Mouse (Mus musculus) v-Abl transformed pro-B cells (cell line): ENCODE results near the gene Mrpl54.

Experiments used
- in situ Hi-C, 2 experiments: fragments of 400-800 bp; cut with MboI; formaldehyde crosslinking; loops; one replicate each; pipeline ENCODE4 v1.15.1; 2025; ENCODE audit not compliant: unreplicated experiment in 2 of 2

The Mrpl54 gene

DNA sequence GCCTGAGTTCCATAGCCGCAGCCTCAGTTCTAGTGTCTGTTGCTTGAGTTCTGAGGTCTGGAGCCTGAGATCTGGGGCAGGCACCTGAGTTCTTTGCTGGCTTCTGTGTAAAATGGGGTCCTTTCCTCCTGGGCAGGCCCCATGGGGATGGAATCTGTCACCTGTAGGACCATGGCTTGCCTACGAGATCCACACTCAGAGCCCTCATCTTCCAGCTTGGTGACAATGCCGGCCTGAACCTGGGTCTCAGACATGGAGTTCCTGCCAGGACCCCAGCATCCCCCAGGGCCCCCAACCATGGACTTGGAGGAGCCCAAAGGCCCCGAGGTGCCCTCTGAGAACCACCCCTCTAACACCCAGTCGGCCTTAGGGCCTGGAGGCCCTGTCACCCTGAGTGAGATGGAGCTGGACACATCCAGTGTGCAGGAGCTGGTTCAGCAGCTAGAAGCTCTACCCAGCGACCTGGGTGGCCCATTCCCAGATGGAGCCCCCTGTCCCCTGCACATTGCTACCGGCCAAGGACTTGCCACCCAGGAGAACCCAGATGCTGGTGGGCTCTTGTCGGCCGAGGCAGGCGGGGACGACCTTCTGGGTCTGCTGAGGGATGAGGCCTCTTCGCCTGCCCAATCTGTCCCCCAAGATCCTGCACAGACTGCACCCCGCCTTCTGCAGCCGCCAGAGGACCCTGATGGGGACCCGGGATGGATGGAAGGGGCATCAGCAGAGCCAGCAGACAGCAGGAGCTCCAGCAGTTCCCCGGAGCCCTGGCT lies 2.1 kb upstream of the Mrpl54 start:
- in situ Hi-C loops: no loop called here

GRCm38 (mm10) chr10:81268056-81268455 lies 1.3 kb upstream of the Mrpl54 start:
- in situ Hi-C loops: no loop called here

DNA sequence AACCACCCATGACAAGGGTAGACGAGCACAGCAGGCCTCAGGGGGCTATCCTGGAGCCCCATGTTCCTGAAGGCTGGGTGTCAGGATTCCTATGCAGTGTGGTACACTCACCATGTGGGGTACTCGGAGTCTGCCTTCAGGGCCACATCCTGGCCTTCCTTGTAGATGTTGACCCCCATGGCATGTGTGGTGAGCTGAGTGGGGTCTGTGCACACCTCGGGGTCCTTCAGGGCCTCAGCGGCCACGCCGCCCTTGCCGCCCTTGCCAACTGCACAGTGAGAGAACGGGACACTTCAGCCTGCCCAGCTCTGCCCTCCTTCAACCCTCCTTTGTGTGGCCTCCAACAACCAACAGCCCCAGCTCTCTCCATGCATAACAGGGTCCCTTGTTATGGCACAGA lies 1.2 kb downstream of the Mrpl54 start:
- in situ Hi-C loops: no loop called here

GRCm38 (mm10) chr10:81261025-81261424 lies 5.7 kb downstream of the Mrpl54 start:
- in situ Hi-C loops: no loop called here

DNA sequence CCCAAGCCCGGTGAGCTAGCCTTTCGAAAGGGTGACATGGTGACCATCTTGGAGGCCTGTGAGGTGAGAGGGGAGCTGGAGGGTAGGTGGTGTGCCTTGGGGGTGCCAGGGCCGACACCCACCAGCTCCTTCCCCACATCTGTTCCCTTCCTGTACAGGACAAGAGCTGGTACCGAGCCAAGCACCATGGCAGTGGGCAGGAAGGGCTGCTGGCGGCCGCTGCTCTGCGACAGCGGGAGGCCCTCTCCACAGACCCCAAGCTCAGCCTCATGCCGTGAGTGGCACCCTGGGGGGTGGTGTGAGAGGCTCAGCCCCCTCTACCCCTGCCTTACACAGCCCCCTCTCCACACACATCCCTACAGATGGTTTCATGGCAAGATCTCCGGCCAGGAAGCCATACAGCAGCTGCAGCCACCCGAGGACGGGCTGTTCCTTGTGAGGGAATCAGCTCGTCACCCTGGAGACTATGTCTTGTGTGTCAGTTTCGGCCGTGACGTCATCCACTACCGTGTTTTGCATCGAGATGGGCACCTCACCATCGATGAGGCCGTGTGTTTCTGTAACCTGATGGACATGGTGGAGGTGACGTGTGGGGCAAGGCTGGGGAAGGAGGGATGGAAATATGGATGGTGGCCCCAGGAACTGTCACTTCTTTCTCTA lies 7.4 kb downstream of the Mrpl54 start:
- in situ Hi-C loops: no loop called here

DNA sequence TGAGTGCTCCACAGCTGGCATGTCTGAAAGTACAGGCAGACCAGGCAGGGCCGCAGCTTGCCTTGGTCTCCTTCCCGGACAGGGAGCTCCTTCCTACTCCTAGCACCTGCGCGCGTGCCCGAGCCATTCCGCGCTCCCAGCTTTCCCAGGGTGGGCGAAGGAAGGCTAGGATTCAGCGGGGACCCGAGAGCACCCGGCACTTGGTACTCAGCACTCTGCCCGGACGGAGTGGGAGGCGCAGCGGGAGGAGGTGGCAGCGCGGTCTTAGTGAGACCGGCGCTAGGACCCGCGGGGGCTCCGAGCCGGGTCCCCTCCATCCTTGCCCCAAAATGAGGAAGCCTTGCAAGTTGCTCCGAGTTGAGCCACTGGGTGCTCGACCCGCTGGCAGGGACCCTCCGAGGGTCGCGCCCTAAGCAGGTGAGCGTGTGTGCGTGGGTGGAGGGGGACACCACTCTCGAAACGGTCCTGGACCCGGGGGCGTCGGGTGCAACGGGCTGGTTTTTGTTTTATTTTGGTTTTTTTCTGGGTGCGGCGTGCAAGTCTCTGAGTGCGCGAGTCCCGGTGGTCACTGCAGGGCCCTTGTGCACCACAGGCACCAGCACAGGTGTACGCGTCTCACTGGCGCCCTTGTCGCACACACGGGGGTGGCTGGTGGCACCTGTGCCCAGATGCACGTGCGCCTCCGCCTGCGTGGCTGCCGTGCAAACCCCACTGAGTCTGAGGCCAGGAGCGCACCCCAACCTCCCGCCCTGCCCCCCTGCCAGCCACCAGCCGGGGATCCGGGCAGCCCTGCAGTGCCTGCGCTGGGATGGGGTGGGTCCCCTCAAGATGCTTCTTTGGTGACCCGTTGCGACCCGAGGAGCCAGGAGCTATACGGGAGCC lies 9.3 kb downstream of the Mrpl54 start:
- in situ Hi-C loops: no loop called here

GRCm38 (mm10) chr10:81254886-81255285 lies 11.8 kb downstream of the Mrpl54 start:
- in situ Hi-C loops: no loop called here

GRCm38 (mm10) chr10:81252424-81253419 lies 14.0 kb downstream of the Mrpl54 start, which contains the start of gene Matk:
Gene Matk (plus strand): TSS chr10:81252935.
- in situ Hi-C loops: no loop called here

DNA sequence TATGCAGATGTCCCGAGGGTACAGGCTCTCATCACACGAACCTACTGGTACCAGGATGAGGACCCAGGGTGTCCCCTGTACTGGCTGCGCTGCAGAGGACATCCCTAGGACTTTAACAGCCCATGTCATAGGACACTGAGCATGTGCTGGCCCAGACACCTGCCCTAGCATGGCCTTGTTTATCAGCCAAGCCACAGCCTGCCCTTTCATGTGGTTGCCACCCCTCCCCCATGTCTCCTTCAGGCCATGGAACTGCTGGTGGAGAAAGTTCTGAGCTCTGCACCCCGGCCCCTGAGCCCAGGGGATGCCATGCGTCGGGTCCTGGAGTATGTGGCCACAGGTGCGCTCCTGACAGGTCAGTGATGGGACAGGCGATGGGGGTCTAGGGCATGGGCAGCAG lies 17.3 kb downstream of the Mrpl54 start:
- in situ Hi-C loops: loop anchor here (5.0 kb wide), 1 partner anchor 38 kb away; no protein-coding TSS in a partner anchor

DNA sequence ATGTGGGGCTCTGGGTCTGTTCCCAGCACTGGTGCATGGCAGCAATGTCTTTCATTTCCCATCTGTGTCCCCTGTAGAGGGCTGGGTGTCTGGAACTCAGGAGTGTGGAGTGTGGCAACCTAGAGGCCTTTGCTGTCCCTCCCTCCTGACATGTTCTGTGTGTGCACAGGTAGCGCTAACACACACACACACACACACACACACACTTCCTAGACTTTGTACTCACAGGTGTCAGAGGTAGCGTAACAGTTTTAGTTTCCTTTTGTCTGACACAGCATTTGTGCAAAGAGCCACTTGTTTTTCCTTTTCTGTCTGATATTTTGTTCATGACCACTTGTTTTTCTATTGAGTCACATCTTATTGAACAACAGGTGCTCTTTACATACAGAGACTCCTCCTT lies 18.9 kb downstream of the Mrpl54 start:
- in situ Hi-C loops: loop anchor here (5.0 kb wide), 1 partner anchor 39 kb away; no protein-coding TSS in a partner anchor

- in situ Hi-C loops: loop anchor here (5.0 kb wide), 1 partner anchor 42 kb away; no protein-coding TSS in a partner anchor
Measured at GRCm38 (mm10) chr10:81245166-81245565, 21.6 kb downstream of the Mrpl54 start.

DNA sequence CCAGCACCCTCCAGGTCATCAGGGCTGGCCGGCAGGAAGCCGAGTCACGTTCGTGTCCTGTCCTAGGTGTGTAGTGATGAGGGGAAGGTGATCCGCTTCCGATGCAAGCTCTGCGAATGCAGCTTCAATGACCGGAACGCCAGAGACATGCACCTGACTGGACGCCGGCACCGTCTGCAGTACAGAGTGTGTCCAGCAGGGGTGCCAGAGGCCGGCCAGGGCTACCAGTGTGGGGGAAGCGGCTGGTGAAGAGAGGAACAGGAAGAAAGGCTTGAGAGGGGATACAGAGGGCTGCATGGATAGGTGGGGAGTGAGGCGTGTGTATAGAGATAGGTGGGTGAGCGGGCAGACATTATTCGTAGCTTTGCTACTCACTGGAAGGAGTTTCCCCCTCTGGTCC lies 22.1 kb downstream of the Mrpl54 start:
- in situ Hi-C loops: no loop called here

GRCm38 (mm10) chr10:81244146-81244545 lies 22.6 kb downstream of the Mrpl54 start:
- in situ Hi-C loops: no loop called here

- in situ Hi-C loops: no loop called here
Measured at GRCm38 (mm10) chr10:81242021-81242420, 24.7 kb downstream of the Mrpl54 start.

DNA sequence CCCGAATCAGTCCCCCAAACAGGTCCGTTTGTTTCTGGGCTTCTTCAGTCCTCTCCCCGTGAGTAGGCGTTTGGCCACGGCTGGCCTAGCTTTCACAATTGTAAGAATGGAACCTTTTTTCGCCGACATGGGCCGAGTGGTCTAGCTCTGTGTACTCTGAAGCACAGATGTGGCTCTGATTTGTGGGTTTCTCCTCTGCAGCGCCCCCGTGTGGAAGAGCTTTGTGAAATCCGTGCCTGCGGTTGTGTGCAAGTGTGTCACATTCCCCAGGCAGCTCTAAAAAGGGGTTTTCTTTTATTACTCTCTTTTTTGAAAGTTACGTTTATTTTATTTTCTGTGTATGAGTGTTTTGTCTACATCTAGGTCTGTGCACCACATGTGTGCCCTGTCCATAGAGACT lies 25.9 kb downstream of the Mrpl54 start:
- in situ Hi-C loops: no loop called here

DNA sequence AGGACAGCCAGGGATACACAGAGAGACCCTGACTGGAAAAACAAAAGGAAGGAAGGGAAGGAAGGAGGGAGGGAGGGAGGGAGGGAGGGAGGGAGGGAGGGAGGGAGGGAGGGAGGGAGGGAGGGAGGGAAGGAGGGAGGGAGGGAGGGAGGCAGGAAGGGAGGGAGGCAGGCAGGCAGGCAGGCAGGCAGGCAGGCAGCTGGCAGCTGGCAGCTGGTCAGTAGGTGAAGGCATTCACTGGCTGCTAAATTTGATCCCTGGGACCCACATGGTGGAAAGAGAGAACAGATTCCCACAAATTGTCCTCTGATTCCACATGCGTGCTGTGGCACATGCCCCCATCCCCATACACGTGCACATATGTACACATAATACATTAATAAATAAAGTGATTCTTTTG lies 28.1 kb downstream of the Mrpl54 start:
- in situ Hi-C loops: no loop called here

- in situ Hi-C loops: no loop called here
Measured at GRCm38 (mm10) chr10:81236471-81237268, 30.1 kb downstream of the Mrpl54 start.

DNA sequence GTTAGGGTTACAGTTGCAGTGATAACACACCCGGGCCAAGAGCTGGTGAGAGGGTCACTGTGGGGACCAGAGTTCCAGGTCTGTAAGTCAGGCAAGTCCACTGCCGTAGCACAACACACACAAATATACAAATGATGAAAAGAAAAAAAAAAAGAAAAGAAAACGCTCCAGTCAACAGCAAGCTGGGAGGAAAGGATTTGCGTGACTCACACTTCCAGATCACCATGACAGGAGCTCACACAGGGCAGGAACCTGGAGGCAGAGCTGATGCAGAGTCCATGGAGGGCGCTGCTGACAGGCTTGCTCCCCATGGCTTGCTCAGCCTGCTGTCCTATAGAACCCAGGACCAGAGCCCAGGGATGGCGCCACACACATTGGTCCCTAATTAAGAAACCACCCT lies 32.5 kb downstream of the Mrpl54 start:
- in situ Hi-C loops: no loop called here

DNA sequence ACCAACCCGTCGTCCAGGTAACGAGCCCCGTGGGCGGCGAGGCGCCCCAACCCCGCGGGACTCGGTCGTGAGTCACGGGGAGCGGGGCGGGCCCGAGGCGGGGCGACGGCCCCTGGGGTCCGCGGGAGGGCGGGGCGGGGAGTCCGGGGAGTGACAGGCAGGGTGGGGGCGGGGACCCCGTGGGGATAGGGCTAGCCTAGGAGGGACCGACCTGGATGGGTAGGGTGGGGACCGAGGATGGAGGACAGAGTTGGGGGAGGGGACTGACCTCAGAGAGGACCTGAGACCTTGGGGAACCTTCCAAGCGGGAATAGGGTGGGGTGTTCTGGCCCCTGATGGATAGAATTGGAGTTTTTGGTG lies 33.5 kb downstream of the Mrpl54 start:
- in situ Hi-C loops: no loop called here
